Mouse (Mus musculus): ENCODE results near the gene Irf1. TPM values are rescaled to one million over a fixed set of nuclear protein-coding genes. Genes with fewer than 3 reads are reported as not detected.

The Irf1 gene
- total RNA-seq, 2 experiments from 2014 or later = 10.9 to 38.7 TPM

Other genes with a start within 250 kb of the Irf1 start
- gene Kif3a, start 202.6 kb upstream of the Irf1 start, total RNA-seq (2015; ENCODE audit: low replicate concordance) = 1.3 and 10.5 TPM in 2 replicates
- gene Kif3a, start 202.6 kb upstream of the Irf1 start, total RNA-seq (2017; ENCODE audit: low replicate concordance) = 3.5 and 4.6 TPM in 2 replicates
- gene Il4, start 151.3 kb upstream of the Irf1 start, total RNA-seq (2015; ENCODE audit: low replicate concordance) = 6.8 TPM in 1 of 2 replicates, not detected in the other
- not detected in 2 replicates for gene Il4, start 151.3 kb upstream of the Irf1 start, total RNA-seq (2017; ENCODE audit: low replicate concordance)
- gene Il13, start 135.3 kb upstream of the Irf1 start, total RNA-seq (2015; ENCODE audit: low replicate concordance) = not detected in 2 replicates
- not detected in 2 replicates for gene Il13, start 135.3 kb upstream of the Irf1 start, total RNA-seq (2017; ENCODE audit: low replicate concordance)
- gene Rad50, start 62.7 kb upstream of the Irf1 start, total RNA-seq (2015; ENCODE audit: low replicate concordance) = 23.1 and 46.5 TPM in 2 replicates
- gene Rad50, start 62.7 kb upstream of the Irf1 start, total RNA-seq (2017; ENCODE audit: low replicate concordance) = 26.7 and 30.7 TPM in 2 replicates
- gene Il5, start 49.2 kb upstream of the Irf1 start, total RNA-seq (2015; ENCODE audit: low replicate concordance) = not detected in 2 replicates
- gene Il5, start 49.2 kb upstream of the Irf1 start, total RNA-seq (2017; ENCODE audit: low replicate concordance) = not detected in 2 replicates
- not detected in 2 replicates for gene Gm17334, start 3.2 kb downstream of the Irf1 start, total RNA-seq (2015; ENCODE audit: low replicate concordance)
- gene Gm17334, start 3.2 kb downstream of the Irf1 start, total RNA-seq (2017; ENCODE audit: low replicate concordance) = not detected in 2 replicates
- not detected in 2 replicates for gene Gm12216, start 89.2 kb downstream of the Irf1 start, total RNA-seq (2015; ENCODE audit: low replicate concordance)
- gene Gm12216, start 89.2 kb downstream of the Irf1 start, total RNA-seq (2017; ENCODE audit: low replicate concordance) = 0.51 TPM in 1 of 2 replicates, not detected in the other
- 2.1 and 3.2 TPM in 2 replicates for gene Slc22a5, start 121.6 kb downstream of the Irf1 start, total RNA-seq (2015; ENCODE audit: low replicate concordance)
- gene Slc22a5, start 121.6 kb downstream of the Irf1 start, total RNA-seq (2017; ENCODE audit: low replicate concordance) = 3.2 and 3.7 TPM in 2 replicates
- 4.7 and 7.5 TPM in 2 replicates for gene Slc22a21, start 210.3 kb downstream of the Irf1 start, total RNA-seq (2015; ENCODE audit: low replicate concordance)
- gene Slc22a21, start 210.3 kb downstream of the Irf1 start, total RNA-seq (2017; ENCODE audit: low replicate concordance) = 4.2 and 11.9 TPM in 2 replicates